Mouse (Mus musculus) erythroblast, embryonic 14.5 days (primary cell): ENCODE results near the gene Tmem95. TPM values are rescaled to one million over a fixed set of nuclear protein-coding genes. Genes with fewer than 3 reads are reported as not detected.

Source experiments
- H3K27me3 ChIP-seq: 2 replicates; pipeline ENCODE4 v1.6.1; 2012; ENCODE audit warnings: inconsistent platforms; ENCODE audit not compliant: control insufficient read depth
- H3K36me3 ChIP-seq: 2 replicates; pipeline ENCODE4 v1.6.1; 2012; ENCODE audit warnings: mild to moderate bottlenecking, inconsistent platforms; ENCODE audit not compliant: control insufficient read depth
- H3K4me1 ChIP-seq: 2 replicates; pipeline ENCODE4 v1.6.1; 2012; ENCODE audit warnings: inconsistent platforms; ENCODE audit not compliant: control insufficient read depth
- H3K4me3 ChIP-seq: replicated peaks from 2 replicates; pipeline ENCODE3; 2012; ENCODE audit warnings: moderate library complexity, mild to moderate bottlenecking, inconsistent platforms
- H3K9me3 ChIP-seq: 2 replicates; pipeline ENCODE4 v1.6.1; 2012; ENCODE audit warnings: low read length, inconsistent platforms, mixed read lengths; ENCODE audit not compliant: control insufficient read depth
- GATA1 ChIP-seq: IDR thresholded peaks from 2 replicates; pipeline ENCODE4 v1.6.1; 2012; ENCODE audit warnings: low read length, inconsistent platforms, mixed read lengths
- TAL1 ChIP-seq: IDR thresholded peaks from 3 replicates; pipeline ENCODE4 v1.6.1; 2012; ENCODE audit warnings: low read length, inconsistent platforms, mixed read lengths
- polyA plus RNA-seq: library from polyadenylated mRNA; stranded (reverse); fragments of >175 nt; gene quantifications from 2 replicates; pipeline ENCODE4 v1.2.3, GENCODE M21; 2012

Tmem95 gene
- polyA plus RNA-seq, 1 experiment, result not detected

- H3K4me3 ChIP-seq, result peak overlapping the region; percentile 81
- H3K36me3 ChIP-seq, result peaks cover 96% of the 10 kb centered on the region
- H3K4me1 ChIP-seq, result peaks cover 52% of the 10 kb centered on the region
- H3K9me3 ChIP-seq, result no peaks in the 10 kb centered on the region
- H3K27me3 ChIP-seq, result no peaks in the 10 kb centered on the region
- TF ChIP-seq TAL1 (no peak), GATA1 (no peak)
Measured at GRCm38 (mm10) chr11:69912716-69913530, 35.1 kb upstream of the Tmem95 start.

- no peaks in the 10 kb centered on the region for H3K9me3 ChIP-seq
- no peak overlapping the region for H3K4me3 ChIP-seq
- TF ChIP-seq TAL1 (no peak), GATA1 (no peak)
- peaks cover 40% of the 10 kb centered on the region for H3K4me1 ChIP-seq
- peaks cover 96% of the 10 kb centered on the region for H3K36me3 ChIP-seq
- H3K27me3 ChIP-seq, result no peaks in the 10 kb centered on the region
Measured at GRCm38 (mm10) chr11:69911701-69912100, 33.9 kb upstream of the Tmem95 start.

- no peak overlapping the region for H3K4me3 ChIP-seq
- H3K27me3 ChIP-seq, result no peaks in the 10 kb centered on the region
- H3K9me3 ChIP-seq, result no peaks in the 10 kb centered on the region
- H3K36me3 ChIP-seq, result peaks cover 96% of the 10 kb centered on the region
- TF ChIP-seq TAL1, result no peak
- no peak for TF ChIP-seq GATA1
- peaks cover 32% of the 10 kb centered on the region for H3K4me1 ChIP-seq
Measured at GRCm38 (mm10) chr11:69910781-69911560, 33.2 kb upstream of the Tmem95 start.

GRCm38 (mm10) chr11:69910177-69910576 is 32.4 kb upstream of the Tmem95 start:
- H3K4me1 ChIP-seq, result peaks cover 24% of the 10 kb centered on the region
- H3K9me3 ChIP-seq, result no peaks in the 10 kb centered on the region
- TF ChIP-seq TAL1 (no peak), GATA1 (no peak)
- no peak overlapping the region for H3K4me3 ChIP-seq
- no peaks in the 10 kb centered on the region for H3K27me3 ChIP-seq
- peaks cover 96% of the 10 kb centered on the region for H3K36me3 ChIP-seq

GRCm38 (mm10) chr11:69909174-69909573 is 31.4 kb upstream of the Tmem95 start:
- H3K4me1 ChIP-seq, result peaks cover 14% of the 10 kb centered on the region

GRCm38 (mm10) chr11:69908645-69909044 is 30.8 kb upstream of the Tmem95 start:
- Histone ChIP-seq H3K4me3 (no peak overlapping the region), H3K9me3 (no peaks in the 10 kb centered on the region), H3K4me1 (peaks cover 16% of the 10 kb centered on the region), H3K36me3 (peaks cover 100% of the 10 kb centered on the region), H3K27me3 (no peaks in the 10 kb centered on the region)
- TF ChIP-seq TAL1 (no peak), GATA1 (no peak)

More at GRCm38 (mm10) chr11:69909174-69909573, 31.4 kb upstream of the Tmem95 start:
- H3K4me3 ChIP-seq, result no peak overlapping the region
- H3K9me3 ChIP-seq, result no peaks in the 10 kb centered on the region
- peaks cover 96% of the 10 kb centered on the region for H3K36me3 ChIP-seq
- TF ChIP-seq TAL1, result no peak
- no peak for TF ChIP-seq GATA1
- no peaks in the 10 kb centered on the region for H3K27me3 ChIP-seq

GRCm38 (mm10) chr11:69904311-69904710 is 26.5 kb upstream of the Tmem95 start:
- TF ChIP-seq GATA1, result no peak
- Histone ChIP-seq H3K27me3 (peaks cover 10% of the 10 kb centered on the region), H3K4me3 (no peak overlapping the region), H3K9me3 (no peaks in the 10 kb centered on the region), H3K36me3 (peaks cover 65% of the 10 kb centered on the region), H3K4me1 (peaks cover 41% of the 10 kb centered on the region)

GRCm38 (mm10) chr11:69902972-69903371 is 25.2 kb upstream of the Tmem95 start:
- Histone ChIP-seq H3K27me3 (peaks cover 13% of the 10 kb centered on the region), H3K9me3 (no peaks in the 10 kb centered on the region), H3K4me3 (peak overlapping the region; percentile 88), H3K4me1 (peaks cover 49% of the 10 kb centered on the region), H3K36me3 (peaks cover 52% of the 10 kb centered on the region)
- TF ChIP-seq TAL1, result no peak
- TF ChIP-seq GATA1, result no peak

- H3K36me3 ChIP-seq, result peaks cover 42% of the 10 kb centered on the region
- peaks cover 49% of the 10 kb centered on the region for H3K4me1 ChIP-seq
- peak overlapping the region; percentile 88 for H3K4me3 ChIP-seq
- peaks cover 13% of the 10 kb centered on the region for H3K27me3 ChIP-seq
- TF ChIP-seq GATA1 (no peak), TAL1 (no peak)
- H3K9me3 ChIP-seq, result no peaks in the 10 kb centered on the region
Measured at GRCm38 (mm10) chr11:69901993-69902392, 24.2 kb upstream of the Tmem95 start.
